Mouse (Mus musculus): ENCODE data around the gene Pnrc1. TPM values are rescaled to one million over a fixed set of nuclear protein-coding genes. Genes with fewer than 3 reads are reported as not detected.

The Pnrc1 gene
- polyA plus RNA-seq, 1 experiment from 2014 or later, result 182 TPM

- DNase-seq (ENCODE audit: low spot score), result no peak
Observed at GRCm38 (mm10) chr4:33224003-33224675, 65.8 kb downstream of the Pnrc1 start.

- DNase-seq (ENCODE audit: low spot score), result no peak
Observed at GRCm38 (mm10) chr4:33221847-33222246, 68.1 kb downstream of the Pnrc1 start.

- DNase-seq (ENCODE audit: low spot score), result peak; percentile 48
Observed at GRCm38 (mm10) chr4:33208881-33209841, 80.8 kb downstream of the Pnrc1 start, which contains the start of gene Srsf12. Gene Srsf12, plus strand, starts transcription at chr4:33208991.

- no peak for DNase-seq (ENCODE audit: low spot score)
Observed at GRCm38 (mm10) chr4:33207551-33207950, 82.4 kb downstream of the Pnrc1 start.

GRCm38 (mm10) chr4:33204682-33205081 lies 85.3 kb downstream of the Pnrc1 start:
- DNase-seq (ENCODE audit: low spot score), result peak; percentile 69

- DNase-seq (ENCODE audit: low spot score), result no peak
Observed at GRCm38 (mm10) chr4:33198117-33198516, 91.8 kb downstream of the Pnrc1 start.

Other genes starting within 250 kb of the Pnrc1 start
- 0.84 and 1.6 TPM in 2 replicates for gene Gabrr2, start 227.2 kb downstream of the Pnrc1 start, polyA plus RNA-seq (2015; fragmentation: Nextera tagmentation; extraction: Ambion mirVana)
- 0.09 TPM in 1 of 2 replicates, not detected in the other for gene Gabrr1, start 157.6 kb downstream of the Pnrc1 start, polyA plus RNA-seq (2015; fragmentation: Nextera tagmentation; extraction: Ambion mirVana)
- 0.18 TPM in 1 of 2 replicates, not detected in the other for gene Pm20d2, start 100.4 kb downstream of the Pnrc1 start, polyA plus RNA-seq (2015; fragmentation: Nextera tagmentation; extraction: Ambion mirVana)
- 1.9 and 2.9 TPM in 2 replicates for gene Srsf12, start 81.2 kb downstream of the Pnrc1 start, polyA plus RNA-seq (2015; fragmentation: Nextera tagmentation; extraction: Ambion mirVana)
- gene Rngtt, start 20.1 kb upstream of the Pnrc1 start, polyA plus RNA-seq (2015; fragmentation: Nextera tagmentation; extraction: Ambion mirVana), result 33.1 and 35.2 TPM in 2 replicates